Mouse (Mus musculus): ENCODE measurements around the gene Uroc1. TPM values are rescaled to one million over a fixed set of nuclear protein-coding genes. Genes with fewer than 3 reads are reported as not detected.

Uroc1 gene
- total RNA-seq, 2 experiments from 2014 or later = not detected

- intact Hi-C loops (cut with DNase I) = no loop called here
- peak in 1 of 2 experiments; percentile 17 for DNase-seq (ENCODE audit: low spot score in 2 of 2)
These were observed 15.4 kb downstream of the Uroc1 start for GRCm38 (mm10) chr6:90348500-90348899.

GRCm38 (mm10) chr6:90350011-90350410, 16.9 kb downstream of the Uroc1 start:
- intact Hi-C loops (cut with DNase I) = no loop called here
- DNase-seq (ENCODE audit: low spot score in 2 of 2) = no peak

DNA sequence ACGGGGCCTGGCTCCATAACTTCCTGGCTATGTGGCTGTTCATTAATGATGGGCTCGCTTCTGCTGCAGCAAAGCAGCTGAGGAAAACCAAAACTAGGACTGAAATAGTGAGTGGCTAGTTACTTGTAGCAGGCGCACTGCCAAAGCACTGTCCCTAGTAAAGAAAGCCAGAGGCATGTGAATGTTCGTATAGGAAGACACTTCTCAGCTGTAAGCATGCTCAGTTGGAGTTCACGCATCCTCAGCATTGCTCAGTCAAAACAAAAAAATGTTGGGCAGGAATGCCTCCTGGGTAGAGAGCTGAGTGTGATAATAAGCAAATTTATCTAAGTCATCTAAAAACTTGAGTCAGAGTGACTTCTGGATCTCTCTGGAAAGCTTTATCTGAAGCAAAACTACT, 25.1 kb downstream of the Uroc1 start:
- intact Hi-C loops (cut with DNase I) = no loop called here
- DNase-seq (ENCODE audit: low spot score in 2 of 2) = no peak

GRCm38 (mm10) chr6:90359445-90359844, 26.4 kb downstream of the Uroc1 start:
- DNase-seq (ENCODE audit: low spot score in 2 of 2) = no peak
- intact Hi-C loops (cut with DNase I) = no loop called here

GRCm38 (mm10) chr6:90360024-90360781, 27.1 kb downstream of the Uroc1 start:
- no peak for DNase-seq (ENCODE audit: low spot score in 2 of 2)
- intact Hi-C loops (cut with DNase I) = no loop called here

DNA sequence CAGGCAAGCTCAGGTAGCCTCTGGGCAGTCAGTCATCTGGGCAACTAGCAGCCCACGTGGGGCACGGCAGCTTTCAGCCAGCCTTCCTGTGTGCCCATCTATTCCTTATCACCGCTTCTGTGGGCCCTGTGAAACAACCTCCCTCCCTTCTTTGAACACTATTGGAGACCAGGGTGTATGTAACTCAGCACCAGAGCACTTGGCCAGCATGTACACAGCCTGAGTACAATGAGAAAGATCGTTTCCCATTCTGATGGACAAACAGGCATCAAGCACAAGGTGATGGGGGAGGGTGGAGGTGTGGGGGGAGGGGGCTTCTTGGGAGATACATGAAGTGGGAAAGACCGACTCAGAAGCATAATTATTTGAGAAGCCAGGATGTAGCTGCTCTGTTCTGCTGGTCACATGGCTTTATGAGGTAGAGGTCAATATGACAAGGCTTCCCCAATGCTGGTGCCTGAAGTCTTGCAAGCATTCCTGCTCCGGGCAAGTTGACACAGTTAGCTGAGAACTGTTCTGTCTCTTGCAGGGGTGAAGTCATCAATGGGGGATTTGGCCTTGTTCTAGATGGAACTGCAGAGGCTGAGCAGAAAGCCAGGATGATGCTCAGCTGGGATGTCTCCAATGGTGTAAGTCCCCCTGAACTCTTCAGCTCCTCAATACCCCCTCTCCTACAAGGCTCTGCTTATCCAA, 28.0 kb downstream of the Uroc1 start:
- no peak for DNase-seq (ENCODE audit: low spot score in 2 of 2)
- intact Hi-C loops (cut with DNase I) = no loop called here

GRCm38 (mm10) chr6:90363301-90363700, 30.2 kb downstream of the Uroc1 start:
- intact Hi-C loops (cut with DNase I) = no loop called here
- DNase-seq (ENCODE audit: low spot score in 2 of 2) = no peak

DNA sequence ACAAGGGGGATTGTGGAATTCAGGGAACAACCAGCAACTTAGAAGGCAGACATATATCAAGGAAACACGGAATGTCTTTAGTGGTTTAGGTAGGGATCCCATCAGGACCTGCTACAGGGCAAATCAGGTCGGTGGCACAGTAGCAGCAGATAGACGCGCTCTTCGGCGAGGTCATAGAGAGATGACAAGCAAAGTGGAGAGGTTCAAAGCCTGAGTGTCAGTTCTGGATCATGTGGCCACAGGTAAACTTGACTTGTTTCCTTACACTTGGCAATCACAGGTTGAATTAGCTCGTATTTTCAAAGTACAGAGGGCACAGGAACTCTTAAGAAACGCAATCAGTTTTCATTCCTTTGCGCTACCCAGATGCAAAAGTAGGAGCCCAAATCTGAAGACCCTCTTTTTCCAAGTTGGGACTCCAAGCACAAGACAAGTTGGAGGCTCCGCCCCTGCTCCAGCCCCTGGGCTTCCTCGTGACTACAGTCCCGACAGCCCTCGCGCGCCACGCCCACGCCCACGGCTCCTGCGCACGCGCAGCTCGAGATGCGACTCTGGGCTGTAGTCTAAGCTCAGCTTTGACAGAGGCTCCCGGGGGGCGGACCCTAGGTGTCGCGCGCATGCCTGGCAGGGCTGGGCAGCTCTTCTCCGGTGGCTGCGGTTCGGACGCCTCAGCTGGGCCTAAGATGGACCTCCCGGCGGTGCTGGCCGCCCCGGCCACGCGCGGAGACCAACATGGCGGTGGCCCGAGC, 36.1 kb downstream of the Uroc1 start, which contains the start of gene Zxdc:
Gene Zxdc, plus strand, starts transcription at position 517 of the 749 bp plus-strand sequence.
- DNase-seq (ENCODE audit: low spot score in 2 of 2) = peak; percentile 100
- intact Hi-C loops (cut with DNase I) = no loop called here

DNA sequence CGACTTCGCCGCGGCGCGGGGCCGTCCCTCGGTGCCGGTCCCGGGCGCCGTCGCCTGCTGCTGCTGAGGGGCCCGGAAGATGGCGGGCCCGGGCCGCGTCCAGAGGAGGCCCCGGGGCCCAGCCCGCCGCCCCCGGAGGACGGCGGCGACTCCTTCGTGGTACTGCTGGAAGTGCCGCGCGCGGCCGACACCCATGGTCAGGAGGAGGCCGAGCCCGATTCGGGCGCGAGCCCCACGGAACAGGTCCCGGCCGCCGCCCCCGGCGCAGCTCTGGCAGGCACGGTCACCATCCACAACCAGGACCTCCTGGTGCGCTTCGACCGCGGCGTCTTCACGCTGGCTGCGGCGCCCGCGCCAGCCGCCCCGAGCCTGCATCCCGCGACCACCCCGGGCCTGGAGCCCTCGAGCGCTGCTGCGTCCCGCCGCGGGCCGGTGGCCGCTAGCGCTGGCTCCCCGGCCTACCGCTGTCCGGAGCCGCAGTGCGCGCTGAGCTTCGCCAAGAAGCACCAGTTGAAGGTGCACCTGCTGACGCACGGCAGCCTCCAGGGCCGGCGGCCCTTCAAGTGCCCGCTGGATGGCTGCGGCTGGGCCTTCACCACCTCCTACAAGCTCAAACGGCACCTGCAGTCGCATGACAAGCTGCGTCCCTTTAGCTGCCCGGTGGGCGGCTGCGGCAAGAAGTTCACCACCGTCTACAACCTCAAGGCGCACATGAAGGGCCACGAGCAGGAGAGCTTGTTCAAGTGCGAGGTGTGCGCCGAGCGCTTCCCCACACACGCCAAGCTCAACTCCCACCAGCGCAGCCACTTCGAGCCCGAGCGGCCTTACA, 36.9 kb downstream of the Uroc1 start:
- intact Hi-C loops (cut with DNase I) = loop anchor here (5.0 kb wide), 1 partner anchor 57 kb away; the partner anchor contains the start of gene Cfap100
- peak; percentile 42 to 51 for DNase-seq (ENCODE audit: low spot score in 2 of 2)

- DNase-seq (ENCODE audit: low spot score in 2 of 2) = no peak
- intact Hi-C loops (cut with DNase I) = loop anchor here (5.0 kb wide), 1 partner anchor 53 kb away; the partner anchor contains the start of gene Cfap100
These were observed 41.6 kb downstream of the Uroc1 start for GRCm38 (mm10) chr6:90374647-90375046.

DNA sequence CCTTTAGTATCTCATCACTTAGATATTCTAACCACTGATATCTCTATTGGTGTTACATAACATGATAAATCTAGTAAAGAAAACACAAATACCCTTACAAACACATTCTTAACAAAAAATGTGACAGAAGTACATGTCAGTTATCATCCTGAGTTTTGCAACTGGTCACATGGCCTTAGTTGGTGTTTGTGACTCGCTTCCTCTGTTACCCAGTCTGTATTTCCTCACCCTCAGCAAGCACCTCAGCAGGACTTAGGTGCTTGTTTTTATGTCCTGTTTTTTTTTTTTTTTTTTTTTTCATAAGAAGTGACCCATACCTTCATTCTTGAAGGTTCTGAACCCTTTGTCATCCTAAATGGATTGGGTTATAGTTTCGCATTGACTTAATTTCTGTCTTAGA, 44.6 kb downstream of the Uroc1 start:
- intact Hi-C loops (cut with DNase I) = no loop called here
- DNase-seq (ENCODE audit: low spot score in 2 of 2) = no peak

DNA sequence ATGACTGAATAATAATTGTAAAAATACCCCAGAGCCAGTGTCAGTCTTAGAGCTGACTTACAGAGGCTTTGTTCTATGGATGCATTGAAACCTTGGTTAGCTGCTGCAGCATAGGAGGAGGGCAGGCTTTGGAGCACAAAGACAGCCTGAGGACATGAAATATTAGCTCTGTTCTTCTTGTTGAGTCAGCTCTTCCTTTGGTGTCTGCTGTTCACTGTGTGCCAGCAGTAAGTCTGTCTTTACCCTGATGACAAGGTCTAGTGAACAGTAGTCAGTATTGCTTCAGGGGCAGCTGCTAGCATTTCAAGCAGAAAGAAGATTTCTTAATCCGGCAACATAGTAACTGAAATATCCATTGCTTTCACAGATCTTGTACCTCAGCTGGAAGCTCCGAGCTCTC, 48.4 kb downstream of the Uroc1 start:
- no peak for DNase-seq (ENCODE audit: low spot score in 2 of 2)
- intact Hi-C loops (cut with DNase I) = no loop called here

DNA sequence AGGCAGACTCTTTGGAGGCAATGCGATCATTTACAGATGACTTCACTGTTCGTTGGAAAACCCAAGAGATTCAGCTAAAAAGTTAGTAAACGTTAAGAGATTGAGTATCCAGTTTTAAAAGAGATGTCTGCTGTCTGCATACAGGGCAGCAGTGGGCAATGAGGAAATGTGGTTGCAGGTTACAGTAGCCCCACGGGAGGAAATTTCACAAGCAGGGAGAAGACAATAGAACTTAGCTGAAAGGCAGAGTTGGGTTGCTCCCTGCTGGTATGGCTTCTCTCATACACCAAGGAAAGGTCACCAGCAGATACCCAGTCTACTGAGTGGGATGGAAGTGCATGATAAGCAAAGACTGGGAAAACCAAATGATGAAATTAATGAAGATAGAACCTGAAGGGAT, 57.5 kb downstream of the Uroc1 start:
- no peak for DNase-seq (ENCODE audit: low spot score in 2 of 2)
- intact Hi-C loops (cut with DNase I) = no loop called here

DNA sequence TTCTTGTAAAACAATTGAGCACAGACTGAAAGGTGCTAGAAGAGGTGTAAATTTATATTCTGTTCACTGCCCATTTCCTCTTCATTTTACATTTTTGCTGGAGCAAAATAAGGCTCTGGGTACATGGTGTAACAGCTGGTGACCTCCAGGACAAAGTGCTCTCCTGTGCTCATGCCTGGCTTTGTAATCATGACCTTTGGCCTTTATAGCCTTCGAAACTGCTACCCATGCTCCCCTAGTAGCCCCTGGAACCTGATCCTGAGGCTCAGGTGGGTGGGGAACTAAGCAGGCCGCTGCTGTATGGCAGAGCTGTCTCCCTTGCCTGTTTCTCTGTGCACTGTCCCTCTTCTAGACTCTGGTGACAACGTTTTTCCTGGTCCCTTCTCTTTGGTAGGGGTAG, 60.9 kb downstream of the Uroc1 start:
- DNase-seq (ENCODE audit: low spot score in 2 of 2) = no peak
- intact Hi-C loops (cut with DNase I) = no loop called here

DNA sequence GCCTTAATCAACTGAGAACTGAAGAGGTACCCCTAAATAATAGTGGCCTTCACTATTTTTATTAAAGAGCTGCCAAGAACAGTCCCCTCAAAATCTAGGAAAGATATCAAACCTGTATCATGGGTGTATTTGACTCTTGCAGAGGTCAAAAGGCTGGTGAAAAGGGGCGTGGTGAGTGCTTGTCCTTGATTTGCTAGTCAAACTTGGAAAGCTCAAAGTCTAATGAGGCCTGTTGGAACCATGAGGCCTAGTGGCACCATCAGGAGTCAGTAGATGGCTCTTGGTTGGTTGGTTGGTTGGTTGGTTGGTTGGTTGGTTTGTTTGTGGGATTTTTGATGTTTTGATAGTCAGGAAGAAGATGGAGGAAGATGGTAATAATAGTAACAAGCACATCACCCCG, 62.7 kb downstream of the Uroc1 start:
- no peak for DNase-seq (ENCODE audit: low spot score in 2 of 2)
- intact Hi-C loops (cut with DNase I) = no loop called here

- DNase-seq (ENCODE audit: low spot score in 2 of 2) = no peak
- intact Hi-C loops (cut with DNase I) = no loop called here
These were observed 64.2 kb downstream of the Uroc1 start for GRCm38 (mm10) chr6:90397291-90397690.

- intact Hi-C loops (cut with DNase I) = no loop called here
- no peak for DNase-seq (ENCODE audit: low spot score in 2 of 2)
These were observed 75.5 kb downstream of the Uroc1 start for GRCm38 (mm10) chr6:90408632-90409031.

DNA sequence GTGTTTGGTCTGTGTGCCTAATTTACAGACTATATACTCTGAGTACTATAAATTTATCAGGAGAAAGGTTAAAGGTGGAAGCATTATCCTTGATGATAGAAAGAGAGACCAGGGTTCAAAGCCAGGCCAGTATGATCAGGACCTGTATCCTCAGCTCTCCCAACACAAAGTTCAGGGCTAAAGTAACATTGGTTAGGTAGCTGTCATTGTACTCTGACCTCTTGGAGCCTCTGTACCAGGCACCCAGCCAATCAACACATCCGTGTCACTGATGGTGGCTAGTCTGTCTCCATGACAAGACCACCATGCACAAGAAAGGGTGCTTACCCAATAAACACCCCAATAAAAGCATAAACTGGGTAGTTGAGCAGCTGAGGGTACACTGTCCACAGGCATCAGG, 77.9 kb downstream of the Uroc1 start:
- no peak for DNase-seq (ENCODE audit: low spot score in 2 of 2)
- intact Hi-C loops (cut with DNase I) = no loop called here

DNA sequence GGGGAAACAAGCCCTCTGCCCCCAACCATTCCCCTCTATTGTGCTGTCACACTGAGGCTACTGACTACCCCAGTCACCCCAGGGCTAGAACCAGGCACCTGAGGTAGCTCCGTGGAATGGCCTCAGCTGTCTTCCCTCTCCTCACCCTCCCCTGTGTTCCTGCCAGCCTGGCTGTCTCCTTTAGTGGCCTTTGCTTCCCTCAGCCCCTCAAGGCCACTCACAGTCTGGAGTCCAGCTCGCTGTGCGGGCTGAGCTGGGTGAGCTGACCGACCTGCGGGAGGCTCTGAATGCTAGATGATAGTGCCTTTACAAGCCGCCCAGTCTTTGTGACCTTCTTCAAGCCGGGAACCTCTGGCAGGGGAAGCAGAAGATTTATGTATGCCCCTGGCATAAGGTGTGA, 78.8 kb downstream of the Uroc1 start:
- no peak for DNase-seq (ENCODE audit: low spot score in 2 of 2)
- intact Hi-C loops (cut with DNase I) = no loop called here
